Mouse (Mus musculus) frontal cortex, postnatal 36 days (tissue): Measurements from ENCODE around the gene Lmtk2.

ENCODE experiments used
- DNase-seq, 2 experiments: peaks; one replicate each; pipeline ENCODE4 v3.0.0; 2022; ENCODE audit warnings: low spot score in 2 of 2

Gene Lmtk2

GRCm38 (mm10) chr5:144100149-144100935 lies at the start of gene Lmtk2:
TSS of gene Lmtk2 (plus strand) at chr5:144100436.
- peak; percentile 95 to 98 for DNase-seq

GRCm38 (mm10) chr5:144051268-144051667 lies 49.0 kb upstream of the Lmtk2 start:
- DNase-seq, result no peak

GRCm38 (mm10) chr5:144053450-144053849 lies 46.8 kb upstream of the Lmtk2 start:
- DNase-seq, result no peak

- no peak for DNase-seq
These were observed 45.9 kb upstream of the Lmtk2 start for GRCm38 (mm10) chr5:144054340-144054739.

- DNase-seq, result peak in 1 of 2 experiments; percentile 29
These were observed 36.1 kb upstream of the Lmtk2 start for GRCm38 (mm10) chr5:144064093-144064492.

GRCm38 (mm10) chr5:144066036-144066435 lies 34.2 kb upstream of the Lmtk2 start:
- no peak for DNase-seq

DNA sequence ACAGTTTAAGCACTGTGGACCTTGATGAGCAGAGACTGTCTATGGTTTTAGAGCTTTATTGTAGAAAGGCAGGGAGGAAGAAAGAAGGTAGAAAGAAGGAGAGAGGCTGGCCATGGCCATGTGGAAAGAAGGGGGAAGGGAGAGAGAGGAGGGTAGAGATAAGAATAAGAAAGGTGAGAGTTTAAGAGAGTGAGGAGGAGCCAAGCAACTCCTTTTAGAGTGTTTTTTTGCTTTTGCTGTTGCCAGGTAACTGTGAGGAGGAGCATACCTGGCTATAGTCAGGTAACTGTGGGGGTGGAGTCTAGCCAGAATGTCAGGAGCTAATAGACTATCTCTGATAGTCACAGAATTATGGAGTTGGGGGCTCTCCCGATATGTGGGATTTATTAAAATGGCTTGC lies 30.2 kb upstream of the Lmtk2 start:
- DNase-seq, result no peak

DNA sequence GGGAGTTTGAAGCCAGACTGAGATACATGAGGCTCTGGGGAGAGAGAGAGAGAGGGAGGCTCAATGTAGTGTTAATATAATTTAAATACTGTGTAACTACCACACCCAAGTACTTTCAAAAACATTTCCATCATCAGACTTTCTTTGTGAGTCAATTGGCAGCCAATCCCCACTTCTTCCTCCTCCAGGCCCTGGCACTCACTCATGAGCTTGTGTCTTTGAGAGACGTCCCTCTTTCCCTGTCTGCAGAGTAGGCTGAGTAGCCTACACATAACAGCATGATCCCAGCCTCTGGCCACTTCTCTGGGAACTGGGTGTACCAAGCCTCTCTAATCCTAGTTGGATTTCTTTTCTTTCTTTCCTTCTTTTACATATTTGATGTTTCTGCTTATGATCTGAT lies 29.0 kb upstream of the Lmtk2 start:
- peak in 1 of 2 experiments; percentile 31 for DNase-seq

GRCm38 (mm10) chr5:144077541-144077940 lies 22.7 kb upstream of the Lmtk2 start:
- DNase-seq, result peak; percentile 43 to 71

GRCm38 (mm10) chr5:144080886-144081285 lies 19.4 kb upstream of the Lmtk2 start:
- no peak for DNase-seq

DNA sequence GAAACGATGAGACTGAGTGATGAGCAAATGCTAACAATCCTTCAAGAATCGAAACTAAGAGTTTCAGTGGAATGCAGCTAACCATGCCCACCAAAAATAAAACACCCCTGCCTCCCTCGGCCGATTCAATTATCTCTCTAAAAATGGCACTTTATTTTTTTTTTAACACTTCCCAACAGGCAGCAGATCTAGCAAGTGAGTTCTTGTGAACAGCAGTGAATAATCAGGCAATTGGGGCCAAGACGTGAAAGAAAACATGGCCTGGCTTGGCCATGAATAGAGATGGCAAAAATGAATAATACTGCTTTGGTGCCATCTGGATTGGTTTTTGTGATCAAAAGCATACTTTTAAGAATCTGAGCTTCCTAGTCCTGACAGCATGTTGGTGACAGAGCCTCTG lies 18.2 kb upstream of the Lmtk2 start:
- peak in 1 of 2 experiments; percentile 65 for DNase-seq

GRCm38 (mm10) chr5:144083521-144083920 lies 16.7 kb upstream of the Lmtk2 start:
- no peak for DNase-seq

GRCm38 (mm10) chr5:144084271-144084670 lies 16.0 kb upstream of the Lmtk2 start:
- DNase-seq, result no peak

- DNase-seq, result no peak
These were observed 14.5 kb upstream of the Lmtk2 start for GRCm38 (mm10) chr5:144085696-144086095.

DNA sequence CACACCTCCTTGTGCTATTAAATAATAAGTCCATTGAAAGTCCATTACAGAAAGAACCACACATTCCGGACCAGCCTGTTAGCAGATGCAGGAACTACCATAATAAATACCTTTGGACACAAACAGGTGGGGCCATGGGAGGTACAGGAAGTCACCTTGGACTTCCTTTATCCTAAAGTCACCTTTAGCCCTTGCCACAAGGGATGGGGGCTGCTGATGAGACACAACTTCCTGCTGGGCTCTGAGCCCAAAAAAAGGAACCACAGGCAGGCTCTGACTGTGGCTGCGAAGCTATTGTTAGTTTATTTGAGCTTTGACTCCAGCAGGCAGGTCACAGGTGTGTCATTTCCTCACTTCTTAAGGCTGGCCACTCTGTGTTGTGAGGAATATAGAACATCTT lies 13.7 kb upstream of the Lmtk2 start:
- DNase-seq, result no peak

DNA sequence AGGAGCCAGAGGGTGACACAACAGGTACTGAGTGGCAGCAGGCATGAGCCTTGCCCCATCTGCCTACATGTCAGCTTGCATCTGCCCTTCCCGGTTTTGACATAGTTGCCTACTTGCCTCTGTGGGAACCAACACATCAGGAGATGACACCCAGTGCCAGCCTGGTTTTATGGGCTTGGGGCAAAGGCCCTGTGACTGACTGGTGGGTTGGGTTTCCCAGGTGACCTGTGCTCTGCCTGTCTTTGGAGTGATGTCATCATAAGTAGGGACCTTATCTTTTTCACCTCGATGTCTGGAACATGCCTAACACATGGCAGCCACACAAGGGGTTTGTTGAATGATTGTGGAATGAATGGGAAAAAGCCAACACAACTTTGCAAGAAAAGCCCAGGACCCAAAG lies 11.9 kb upstream of the Lmtk2 start:
- DNase-seq, result no peak

GRCm38 (mm10) chr5:144095461-144095970 lies 4.7 kb upstream of the Lmtk2 start:
- DNase-seq, result no peak

DNA sequence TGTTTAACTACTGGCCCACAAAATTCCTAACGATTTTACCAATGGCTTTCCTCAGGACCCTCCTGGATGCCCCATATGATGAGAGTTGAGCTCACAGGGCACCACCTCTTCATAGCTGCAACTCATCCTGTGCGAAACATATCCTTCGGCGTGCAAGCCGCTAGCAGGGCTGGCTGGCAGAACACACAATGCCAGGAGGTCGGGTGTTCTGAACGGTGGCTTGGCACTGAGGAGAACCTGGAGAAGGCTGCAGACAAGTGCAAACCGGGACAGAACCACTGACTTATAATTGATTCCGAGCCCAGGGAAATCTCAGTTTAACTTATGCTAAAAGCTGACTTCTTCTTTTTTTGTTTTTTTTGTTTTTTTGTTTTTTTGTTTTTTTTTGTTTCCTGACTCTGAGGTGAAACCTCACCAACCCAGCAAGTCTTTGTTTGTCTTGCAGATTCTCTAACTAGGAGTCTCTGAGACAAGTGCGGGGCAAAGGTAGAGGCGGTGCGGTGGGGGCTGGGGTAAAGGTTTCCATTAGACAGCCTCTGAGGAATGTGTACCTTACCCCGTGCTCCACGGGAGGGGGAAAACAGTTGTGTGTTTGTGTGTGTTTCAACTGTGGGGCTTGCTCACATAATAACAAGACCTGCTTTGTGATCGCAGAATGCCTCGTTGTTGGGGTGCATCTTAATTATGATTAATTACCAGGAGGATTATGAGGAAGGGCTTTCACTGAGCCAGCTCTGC lies 2.2 kb upstream of the Lmtk2 start:
- no peak for DNase-seq

GRCm38 (mm10) chr5:144098640-144098929 lies 1.7 kb upstream of the Lmtk2 start:
- DNase-seq, result no peak

- DNase-seq, result no peak
These were observed 712 bp downstream of the Lmtk2 start for GRCm38 (mm10) chr5:144100948-144101347.

GRCm38 (mm10) chr5:144105070-144105469 lies 4.8 kb downstream of the Lmtk2 start:
- DNase-seq, result no peak

- DNase-seq, result no peak
These were observed 5.4 kb downstream of the Lmtk2 start for GRCm38 (mm10) chr5:144105471-144106129.

DNA sequence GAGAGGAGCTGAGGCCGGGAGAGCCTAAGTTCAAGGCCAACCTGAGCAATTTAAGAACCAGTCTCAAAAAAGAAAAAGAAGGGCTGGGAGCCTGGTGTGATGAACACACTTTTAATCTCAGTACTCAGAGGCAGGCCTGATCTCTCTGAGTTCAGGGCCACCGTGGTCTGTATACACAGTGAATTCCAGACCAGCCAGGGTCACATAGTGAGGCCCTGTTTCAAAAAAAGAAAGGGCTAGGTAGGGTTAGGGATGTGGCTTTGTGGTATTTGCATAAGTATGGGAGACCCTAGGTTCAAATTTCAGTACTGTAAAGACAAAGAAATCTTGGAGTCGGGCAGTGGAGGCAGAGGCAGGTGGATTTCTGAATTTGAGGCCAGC lies 5.9 kb downstream of the Lmtk2 start:
- DNase-seq, result no peak
